Mouse (Mus musculus) lung, postnatal 36 days (tissue): ENCODE results near the gene Prmt7.

Experiments used
- DNase-seq: peaks from one replicate; pipeline ENCODE4 v3.0.0; 2022; ENCODE audit warnings: mixed read lengths

Gene Prmt7

DNA sequence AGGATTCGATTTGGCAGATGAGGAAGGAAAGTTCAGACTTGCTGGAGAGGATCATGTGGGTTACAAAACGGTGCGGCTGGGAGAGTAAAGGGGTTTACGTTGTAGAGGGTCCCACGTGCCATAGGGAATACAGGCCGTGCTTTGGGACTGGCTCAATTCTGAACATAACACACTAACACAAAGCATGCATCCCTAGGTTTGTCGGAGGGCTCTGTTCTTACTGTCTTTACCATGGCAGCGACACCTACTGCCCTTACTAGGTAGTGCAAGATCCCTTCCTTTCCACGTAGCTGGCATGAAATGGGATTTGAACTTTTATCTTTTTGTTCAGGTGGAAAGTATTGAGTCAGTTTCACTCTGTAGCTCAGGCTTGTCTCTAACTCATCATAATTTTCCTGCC is 15.9 kb downstream of the Prmt7 start:
- DNase-seq = peak; percentile 76

DNA sequence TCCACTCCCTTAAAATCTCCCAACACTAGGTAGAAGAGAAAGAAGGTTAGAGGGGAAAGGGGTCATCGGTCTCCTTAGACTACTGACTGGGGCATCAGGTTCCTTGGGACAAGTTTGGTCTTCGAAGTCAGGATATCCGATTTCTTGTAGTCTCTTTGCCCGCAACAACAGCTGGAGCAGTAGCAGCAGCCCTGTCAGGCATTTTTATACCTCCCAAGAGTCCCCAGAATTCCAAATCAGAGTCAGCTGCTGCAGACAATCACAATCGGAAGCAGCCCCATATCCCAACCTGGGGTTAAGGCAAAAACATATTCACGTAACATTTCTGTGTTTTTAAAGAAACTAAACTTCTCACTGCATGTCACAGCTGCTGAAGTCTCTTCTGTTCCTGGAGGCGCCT is 20.8 kb downstream of the Prmt7 start:
- no peak for DNase-seq

DNA sequence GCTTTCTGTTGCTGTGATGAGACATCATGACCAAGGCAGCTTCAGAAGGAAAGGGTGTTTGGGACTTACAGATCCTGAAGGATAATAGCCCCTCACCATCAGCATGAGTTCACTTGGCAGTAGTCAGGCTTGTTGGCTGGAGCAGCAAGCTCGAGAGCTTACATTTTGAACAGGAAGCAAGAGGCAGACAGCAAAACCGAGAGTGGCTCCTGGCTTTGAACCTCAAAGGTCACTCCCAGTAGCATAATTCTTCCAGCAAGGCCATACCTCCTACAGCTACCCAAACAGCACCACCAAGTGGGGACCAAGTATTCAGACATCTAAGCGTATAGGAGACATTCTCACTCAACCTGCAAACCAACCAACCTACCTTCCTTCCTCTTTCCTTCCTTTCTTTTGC is 22.0 kb downstream of the Prmt7 start:
- no peak for DNase-seq

DNA sequence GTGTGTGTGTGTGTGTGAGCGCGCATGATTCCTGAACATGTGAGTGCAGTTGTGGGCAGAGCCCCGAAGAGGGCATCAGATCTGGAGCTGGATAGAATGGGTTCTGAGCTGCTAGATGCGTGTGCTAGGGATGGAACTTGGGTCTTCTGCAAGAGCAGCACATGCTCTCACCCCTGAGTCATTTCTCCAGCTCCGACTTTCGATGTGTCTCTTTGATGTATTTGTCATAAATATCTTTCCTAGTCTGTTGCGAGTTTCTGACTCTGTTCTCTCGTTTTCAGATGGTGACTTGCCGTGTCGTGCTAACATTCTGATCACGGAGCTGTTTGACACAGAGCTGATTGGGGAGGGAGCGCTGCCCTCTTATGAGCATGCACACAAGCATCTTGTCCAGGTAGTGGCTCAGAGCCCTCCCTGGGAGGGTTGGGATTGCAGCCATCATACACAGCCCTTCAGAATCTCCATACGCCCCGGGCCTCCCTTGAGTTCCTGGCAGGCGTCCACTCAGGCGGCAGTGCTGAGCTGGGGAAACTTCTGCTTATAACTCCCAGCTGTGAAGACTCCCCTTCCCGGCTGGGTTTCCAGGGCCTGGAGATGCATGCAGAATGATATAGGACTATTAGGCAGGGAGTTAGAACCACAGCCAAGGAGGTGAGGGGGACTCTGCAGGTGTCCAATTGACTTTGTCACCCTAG is 24.0 kb downstream of the Prmt7 start:
- DNase-seq = no peak

DNA sequence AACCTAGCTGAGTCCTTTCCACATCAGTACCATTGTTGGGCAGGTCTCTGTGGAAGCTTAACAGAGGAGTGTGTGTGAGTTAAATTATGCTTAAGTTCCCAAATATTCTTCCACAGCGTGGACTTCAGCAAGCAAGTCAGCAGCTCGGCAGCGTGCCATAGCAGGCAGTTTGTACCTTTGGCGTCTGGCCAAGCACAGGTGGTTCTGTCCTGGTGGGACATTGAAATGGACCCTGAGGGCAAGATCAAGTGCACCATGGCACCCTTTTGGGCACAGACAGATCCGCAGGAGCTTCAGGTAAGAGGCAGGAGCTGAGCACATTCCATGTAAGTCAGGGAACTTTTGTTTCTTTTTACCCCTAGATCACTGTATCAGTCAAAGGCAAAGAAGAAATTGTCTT is 26.4 kb downstream of the Prmt7 start:
- DNase-seq = no peak

DNA sequence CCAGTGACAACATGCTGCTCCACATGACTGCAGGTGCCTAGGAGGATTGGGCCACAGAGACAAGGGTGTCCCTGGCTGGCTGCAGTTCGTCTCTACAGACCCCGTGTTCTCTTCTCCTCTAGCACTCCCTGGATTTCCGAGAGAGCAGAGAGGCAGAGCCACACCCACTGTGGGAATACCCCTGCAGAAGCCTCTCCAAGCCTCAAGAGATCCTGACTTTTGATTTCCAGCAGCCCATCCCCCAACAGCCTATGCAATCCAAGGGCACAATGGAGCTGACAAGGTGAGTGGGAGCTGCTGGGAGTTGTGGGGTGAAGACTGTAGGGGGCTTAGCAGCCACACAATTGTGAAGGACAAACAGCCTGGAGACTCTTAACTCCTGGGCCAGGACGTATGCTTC is 39.5 kb downstream of the Prmt7 start:
- DNase-seq = no peak

DNA sequence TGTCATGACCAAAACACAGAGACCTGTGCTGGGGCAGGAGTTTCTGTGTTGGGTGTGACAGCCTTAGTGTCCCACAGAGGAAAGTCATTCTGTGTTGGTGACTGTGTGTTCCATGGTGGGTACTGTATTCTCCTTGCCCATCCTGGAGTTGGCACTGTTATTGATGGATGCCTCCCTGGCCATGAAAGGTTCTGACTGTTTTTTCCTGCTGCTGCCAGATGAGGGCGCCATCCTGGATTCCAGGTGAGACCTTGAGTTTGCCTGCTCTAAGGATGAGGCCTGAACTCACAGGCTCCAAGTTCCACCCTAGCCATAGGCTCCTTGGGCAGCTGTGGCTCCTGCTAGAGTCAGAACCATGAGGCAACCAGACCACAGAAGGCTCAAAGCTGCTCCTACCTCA is 47.4 kb downstream of the Prmt7 start:
- DNase-seq = peak; percentile 12

DNA sequence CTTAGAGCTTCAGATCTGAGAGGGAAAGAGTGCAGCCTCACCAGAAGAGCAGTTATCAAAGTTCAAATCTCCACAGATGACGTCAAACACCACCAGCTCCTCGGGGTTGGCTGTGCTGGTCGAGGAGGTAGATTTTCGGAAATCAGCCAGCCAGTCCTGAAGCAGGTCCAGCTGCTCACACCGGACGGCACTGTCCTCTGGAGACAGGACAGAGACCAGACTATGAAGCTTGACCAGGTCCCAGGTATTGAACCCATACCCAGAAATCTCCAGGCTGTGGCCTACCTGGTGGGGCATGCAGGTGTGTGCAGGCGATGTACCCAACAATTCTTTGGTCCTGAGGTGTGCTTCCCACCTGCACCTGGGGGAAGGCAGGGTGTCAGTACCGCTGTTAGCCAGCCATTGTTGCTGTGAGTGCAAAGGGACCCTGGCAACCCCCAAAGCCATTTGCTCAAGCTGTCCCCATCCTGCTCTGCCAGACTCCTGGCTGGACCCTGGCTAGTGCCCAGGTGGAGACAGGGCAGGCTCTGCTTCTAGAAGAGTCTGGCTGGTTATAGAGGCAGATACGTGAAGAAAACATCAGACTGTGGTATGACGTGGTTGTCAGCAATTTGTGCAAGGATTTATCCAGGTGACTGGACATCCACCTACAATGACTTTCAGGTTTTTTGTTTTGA is 49.0 kb downstream of the Prmt7 start:
- no peak for DNase-seq

DNA sequence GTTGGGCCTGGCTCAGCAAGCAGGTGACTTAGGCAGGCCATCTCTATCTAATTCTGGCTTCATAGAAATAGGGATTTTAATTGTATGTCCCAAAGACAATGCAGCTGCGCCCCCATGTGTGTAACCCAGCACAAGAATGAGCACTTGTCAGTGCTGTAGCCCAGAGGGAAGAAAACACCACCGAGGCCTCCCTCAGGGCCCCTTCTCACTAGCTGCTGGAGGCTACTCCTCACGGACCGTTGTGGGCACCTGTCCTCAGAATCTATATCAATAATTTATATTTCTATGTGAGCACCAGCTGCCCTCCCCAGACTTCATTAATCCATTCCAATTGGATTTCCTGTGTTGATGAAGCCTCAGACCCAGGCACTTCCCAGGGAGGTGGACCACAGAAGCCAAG is 50.2 kb downstream of the Prmt7 start:
- no peak for DNase-seq

DNA sequence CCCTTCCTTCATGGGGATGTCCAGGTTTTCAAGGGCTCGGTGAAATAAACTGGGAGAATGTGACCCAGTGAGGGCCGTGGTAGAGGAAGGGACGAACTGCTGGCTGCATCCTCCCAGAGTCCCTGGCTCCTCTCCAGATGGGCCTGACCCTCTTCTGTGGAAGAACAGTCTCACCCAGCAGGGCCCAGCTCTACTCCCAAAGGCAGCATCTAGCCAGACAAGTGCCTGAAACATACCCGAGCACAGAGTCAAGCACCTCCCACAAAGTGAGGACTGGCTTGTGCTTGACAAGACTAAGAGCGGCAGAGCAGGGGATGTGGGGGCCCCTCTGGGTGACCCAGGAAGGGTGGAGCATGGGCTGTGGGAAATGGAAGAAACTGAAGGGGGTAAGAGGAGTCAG is 51.6 kb downstream of the Prmt7 start:
- DNase-seq = no peak

DNA sequence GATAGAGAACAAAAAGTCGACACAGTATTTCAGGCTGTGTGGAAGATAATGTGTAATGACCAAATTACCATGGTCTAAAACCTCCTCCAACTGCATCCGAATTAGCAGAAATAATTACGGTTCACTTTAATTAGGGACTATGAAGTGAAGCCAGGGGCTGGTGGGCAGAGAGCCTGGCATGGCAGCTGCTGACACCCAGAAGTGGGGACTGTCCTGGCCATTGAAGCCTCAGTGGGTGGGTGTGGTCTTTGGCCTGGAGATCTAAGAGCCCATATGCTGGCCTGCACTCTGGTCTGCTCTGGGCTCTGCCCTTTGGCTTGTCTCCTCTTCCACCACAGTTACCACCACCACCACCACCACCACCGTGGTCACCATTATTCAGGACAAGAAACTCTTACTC is 53.2 kb downstream of the Prmt7 start:
- no peak for DNase-seq

DNA sequence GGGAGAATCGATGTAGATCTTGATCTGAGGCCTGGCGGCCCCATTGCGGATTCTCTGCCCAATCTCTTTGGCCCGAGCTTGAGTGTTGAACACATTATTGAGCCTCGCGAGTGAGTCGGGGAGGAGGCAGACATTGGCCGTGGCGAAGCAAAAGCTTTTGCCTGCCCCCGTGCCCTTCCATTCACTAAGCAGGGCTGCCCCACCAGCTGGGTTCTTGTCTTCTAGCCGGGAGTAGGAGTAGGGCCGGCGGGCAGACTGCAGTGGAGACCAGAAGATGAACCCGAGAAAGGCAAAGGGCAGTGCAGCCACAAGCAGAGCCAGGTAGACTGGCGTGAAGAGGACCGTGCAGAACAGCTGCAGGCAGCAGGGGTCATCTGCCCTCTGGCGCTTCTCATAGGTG is 54.7 kb downstream of the Prmt7 start:
- DNase-seq = no peak

DNA sequence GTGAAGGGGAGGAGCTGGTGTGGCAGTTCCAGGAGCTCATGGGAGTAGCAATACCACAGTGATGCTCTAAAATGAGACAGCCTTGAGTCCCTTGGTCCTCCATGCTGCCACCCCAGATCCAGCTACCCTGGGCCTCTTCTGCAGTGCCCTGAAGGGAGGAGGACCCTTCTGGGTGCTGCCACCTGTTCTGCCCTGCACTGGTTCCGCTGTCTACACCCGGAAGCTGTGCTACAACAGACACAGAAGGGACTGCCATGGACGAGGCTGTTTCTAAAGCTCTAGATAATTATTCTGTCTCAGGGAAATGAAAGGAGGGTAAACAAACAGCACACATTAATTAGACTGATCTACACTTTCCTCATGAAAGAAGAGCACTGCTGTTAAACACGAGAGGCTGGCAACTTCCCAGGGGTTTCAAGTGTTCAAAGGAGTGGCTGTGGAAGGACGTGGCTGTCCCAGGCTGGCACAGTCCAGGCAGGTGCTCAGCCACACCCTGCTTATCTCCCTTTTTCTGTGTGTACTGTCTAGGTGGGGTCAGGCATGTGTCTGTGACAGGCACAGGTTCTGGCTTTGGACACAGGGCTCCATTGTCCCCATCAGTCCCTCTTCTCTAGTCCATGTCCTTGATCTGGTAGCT is 58.1 kb downstream of the Prmt7 start:
- DNase-seq = peak; percentile 41

DNA sequence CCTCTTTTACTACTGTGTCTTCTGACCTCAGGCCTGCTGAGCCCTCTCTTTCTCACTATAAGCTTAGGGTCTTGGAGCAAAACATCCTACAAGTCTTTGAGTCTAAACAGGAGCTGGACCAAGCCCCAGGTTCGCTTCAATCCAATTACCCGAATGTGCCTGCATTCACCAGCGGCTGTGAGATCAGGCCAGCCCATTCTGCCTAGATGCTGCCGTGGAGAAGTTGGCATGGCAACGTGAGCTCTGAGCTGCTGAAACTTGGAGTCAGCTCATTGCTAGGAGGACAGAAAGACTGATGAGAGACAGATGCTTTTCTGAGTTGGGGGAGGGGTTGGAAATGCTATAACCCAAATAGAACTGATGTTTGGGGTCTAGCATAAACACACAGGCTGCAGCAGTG is 60.1 kb downstream of the Prmt7 start:
- no peak for DNase-seq

DNA sequence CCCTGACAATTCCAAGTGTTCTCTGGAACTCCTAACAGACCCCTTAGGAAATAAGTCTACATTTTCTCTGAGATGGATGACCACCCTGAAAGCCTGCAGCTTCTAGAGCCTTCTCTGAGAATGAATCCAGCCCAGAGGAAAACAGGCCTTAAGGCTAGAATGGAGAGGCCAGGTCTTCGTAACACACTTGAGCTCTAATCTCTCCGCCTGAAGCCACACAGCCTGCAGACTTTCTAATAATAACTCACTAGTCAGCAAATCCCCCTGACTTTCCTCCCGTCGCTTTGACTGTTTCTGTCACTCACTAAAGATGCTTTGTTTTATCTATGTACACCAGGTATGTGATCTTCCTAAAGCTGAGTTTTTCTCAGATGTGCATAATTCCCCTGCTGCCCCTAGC is 60.6 kb downstream of the Prmt7 start:
- no peak for DNase-seq

DNA sequence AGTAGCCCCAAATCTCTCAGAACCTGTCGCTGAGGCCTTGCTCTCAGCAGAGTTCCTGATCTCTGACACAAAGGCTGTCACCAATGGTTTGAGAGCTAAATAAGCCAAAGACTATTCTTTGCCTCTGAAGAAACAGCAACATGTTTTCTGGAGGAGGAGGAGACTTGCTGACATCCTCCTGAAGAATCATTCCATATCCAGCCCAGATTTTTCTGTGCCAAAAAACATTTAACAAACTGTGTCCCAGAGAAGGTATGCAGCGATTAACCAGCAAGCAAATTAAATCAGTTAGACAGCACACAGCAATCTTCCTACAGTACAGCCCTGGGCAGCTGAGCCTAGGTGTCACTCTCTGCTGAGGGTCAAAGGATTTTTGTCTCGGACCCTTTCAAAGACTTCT is 62.7 kb downstream of the Prmt7 start:
- DNase-seq = no peak

DNA sequence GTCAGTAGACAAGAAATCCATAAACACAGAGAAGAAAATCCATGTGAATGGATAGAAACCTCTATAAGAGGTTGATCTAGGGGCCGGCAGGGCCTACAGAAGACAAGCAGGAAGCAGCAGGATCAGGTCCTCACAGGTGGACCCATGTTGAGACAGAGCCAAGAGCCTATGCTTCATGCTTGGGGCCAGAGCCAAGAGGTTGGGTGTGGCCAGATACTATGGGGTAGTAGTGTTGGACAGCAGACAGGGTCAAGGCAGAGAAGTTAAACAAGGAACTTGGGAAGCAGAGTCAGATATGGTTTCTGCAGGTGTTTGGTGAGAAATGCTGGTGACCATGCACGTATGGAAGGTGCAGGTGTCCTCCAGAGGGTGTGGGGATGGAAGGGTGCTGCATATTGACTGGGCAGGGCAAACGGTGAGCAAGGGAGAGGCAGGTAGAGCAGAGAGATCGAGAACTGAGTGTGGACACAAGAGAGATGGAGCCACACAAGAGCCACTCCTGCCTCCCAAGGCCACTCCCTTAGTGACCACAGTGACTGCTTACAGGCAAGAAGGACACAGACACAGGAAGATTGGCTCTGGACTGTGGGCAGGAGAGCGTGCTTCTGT is 66.1 kb downstream of the Prmt7 start:
- no peak for DNase-seq

DNA sequence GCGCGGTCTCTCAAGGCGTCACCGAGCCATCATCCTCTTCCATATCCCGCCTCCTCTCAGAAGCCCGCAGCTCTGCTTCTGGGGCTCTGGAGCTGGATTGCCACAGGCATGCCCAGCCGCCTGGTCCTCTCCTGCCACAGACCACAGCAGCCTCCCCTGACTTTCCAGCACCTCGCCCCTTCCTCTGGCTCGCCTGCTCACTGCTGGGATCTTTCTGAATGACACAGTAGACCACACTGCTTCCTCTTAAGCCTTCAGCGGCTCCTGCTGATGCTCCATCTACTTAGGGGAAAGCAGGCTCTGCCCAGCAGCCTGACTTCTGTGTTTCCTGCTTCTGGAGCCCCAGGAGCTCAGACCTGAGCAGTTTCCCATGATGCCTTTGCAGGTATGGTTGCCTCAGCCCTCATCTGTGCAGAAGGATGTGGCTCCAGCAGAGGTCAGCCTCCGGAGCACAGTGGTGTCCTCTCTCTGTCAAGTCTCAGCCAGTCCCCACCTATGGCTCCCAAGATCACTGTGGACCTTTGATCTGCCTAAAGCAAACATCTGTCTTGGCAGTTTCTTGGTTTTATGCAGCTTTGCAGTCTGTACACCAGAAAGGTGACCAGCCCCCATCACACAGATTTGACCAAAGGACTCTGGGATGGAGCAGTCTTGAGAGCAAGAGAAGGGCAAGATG is 67.8 kb downstream of the Prmt7 start:
- DNase-seq = no peak

DNA sequence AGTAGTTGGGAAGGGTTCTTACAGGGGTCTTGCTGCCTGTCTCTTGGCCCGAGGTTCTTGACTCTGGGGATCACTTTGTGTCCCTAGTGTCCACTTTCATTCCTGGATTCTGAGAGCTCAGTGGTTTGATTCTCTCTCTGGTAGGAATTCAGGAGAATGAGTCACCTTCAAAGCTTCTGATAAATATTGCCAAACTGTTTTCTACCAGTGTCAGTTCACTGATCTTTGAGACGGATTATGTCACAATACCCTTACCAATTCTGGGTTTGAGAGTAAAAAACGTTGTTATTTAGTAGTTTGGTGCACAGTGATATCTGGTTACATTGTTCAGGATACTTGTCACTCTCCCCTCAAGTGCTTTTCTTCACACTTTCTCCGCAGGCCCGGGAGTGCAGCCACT is 69.4 kb downstream of the Prmt7 start:
- DNase-seq = no peak

DNA sequence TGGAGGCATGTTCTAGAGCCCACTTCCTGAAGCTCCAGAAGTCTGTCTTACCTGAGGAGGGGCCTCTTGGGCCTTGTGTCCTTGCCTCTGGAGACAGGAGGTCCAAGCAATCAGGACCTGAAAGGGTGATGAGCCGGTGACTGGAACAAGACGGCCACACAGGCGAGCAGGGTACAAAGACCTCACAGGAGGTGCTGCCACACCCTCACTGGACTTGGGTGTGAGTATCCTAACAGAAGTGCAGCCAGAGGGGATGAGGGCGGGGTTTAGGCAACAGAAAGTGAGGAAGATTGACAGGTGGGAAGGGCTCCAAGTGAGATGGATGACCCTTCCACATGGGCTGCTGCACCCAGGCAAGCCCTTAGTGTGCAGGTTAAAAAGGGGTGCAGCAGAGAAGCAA is 70.1 kb downstream of the Prmt7 start:
- DNase-seq = no peak

DNA sequence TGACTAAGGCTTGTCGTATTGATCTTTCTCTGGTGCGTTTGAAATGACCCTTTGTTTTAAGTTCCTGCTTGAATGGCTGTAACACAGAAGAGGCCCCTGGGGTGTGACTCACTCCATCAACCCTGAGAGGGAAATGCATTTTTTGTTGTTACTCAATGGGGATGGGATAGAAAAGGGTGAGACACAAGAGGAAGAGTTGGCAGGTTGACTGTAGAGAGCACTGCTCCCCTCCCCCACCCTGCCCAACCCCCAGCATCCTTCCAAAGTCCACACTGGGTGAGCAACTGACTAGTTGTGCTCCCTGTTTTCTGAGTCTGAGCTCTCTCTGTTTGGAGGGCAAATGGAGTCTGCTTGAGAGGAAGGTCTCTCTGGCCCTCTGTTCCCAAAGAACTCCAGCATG is 76.7 kb downstream of the Prmt7 start:
- no peak for DNase-seq

DNA sequence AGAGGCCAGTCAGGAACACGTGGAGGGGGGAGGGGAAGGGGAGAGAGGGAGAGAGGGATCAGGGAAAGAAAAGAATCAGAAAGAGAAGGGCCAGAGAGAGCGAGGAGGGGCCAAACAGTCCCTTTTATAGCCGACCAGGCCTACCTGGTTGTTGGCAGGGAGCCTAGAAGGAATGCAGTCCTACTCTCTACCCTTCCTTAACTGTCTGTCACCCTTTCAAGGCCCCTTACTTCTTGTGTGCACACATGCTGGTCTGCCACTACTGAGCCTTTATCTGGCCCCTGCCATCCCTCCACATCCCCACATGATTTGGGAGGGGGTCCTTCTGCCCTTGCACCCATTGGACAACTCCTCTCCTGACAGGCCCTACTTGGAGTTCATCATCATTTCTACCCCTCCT is 78.0 kb downstream of the Prmt7 start:
- DNase-seq = no peak

DNA sequence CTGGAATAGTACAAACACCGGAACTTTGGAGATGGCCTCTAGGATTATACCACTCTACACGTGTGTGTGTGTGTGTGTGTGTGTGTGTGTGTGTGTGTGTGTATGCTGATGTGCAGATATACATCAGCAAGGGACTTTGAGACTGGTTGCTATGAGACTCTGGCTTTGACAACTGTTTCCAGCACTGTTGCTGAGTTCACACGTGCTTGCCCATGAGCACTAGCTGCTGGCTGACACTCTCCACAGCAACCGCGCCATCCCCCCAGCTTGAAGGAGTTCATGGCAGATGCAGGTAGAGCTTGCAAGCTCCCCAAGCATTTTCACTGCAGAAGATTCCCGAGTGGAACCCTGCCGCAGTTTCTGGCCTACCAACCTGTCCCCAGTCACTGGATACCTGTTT is 78.7 kb downstream of the Prmt7 start:
- DNase-seq = no peak
